Mouse (Mus musculus): ENCODE measurements around the gene Dcpp1. TPM values are rescaled to one million over a fixed set of nuclear protein-coding genes. Genes with fewer than 3 reads are reported as not detected.

Dcpp1 gene
- not detected in 2 replicates for polyA plus RNA-seq (2012; rRNA removed)

GRCm38 (mm10) chr17:23880576-23880975, at the start of gene Dcpp1, which contains the start of gene Dcpp2:
Gene Dcpp1, plus strand, starts transcription at chr17:23880876.
Gene Dcpp2, plus strand, starts transcription at chr17:23880880.

DNA sequence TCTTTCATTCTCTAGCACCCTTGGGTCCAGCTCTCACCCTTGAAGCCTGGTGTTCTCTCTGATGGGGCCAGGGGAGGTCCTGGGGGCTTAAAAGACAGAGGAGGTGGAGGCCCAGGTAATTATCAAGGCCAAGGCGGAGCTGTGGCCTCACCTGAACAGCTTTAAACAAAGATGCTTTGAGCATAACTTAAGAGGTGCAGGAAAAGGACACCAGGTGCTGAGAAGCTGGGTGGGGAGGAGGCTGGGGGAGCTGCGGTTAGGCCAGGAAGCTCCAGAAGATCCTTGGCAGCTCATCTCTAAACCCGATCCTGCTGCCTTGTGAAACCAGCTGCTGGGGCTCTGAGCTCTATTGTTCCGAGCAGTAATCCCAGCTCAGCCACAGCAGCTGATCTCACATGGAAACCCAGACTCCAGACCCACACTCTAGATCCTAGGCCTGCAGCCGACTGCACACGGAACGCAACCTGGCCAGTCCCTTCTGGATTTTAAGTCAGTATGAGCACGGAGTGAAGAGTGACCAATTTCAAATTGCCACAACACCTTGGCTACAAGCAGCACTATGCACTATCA, 44.6 kb upstream of the Dcpp1 start, which contains the start of gene Prss33:
Prss33 (minus strand) TSS at position 51 of the 570 bp plus-strand sequence.

DNA sequence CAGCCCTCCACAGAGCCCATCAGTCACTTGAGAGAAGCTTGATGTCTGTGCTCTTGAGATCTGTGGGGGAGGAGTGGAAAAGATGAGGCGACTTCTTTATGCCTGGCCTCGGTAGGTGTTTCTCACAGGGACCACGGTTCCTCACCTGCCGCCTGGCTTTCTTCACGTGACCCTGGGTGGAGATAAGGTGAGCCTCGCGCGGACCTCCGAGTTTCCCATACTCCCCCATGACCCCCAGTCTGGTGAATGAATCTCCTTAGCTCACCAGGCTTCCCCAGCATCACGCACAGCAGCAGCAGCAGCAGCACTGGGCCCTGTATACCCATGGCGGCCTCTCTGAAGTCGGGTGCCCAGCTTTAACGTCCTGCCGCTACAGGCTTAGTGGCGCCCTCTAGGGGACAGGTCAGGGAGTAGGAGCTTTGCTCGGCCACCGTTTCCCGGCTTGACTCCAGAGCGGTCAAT, 36.8 kb upstream of the Dcpp1 start, which contains the start of the genes Prss32 and Prss41:
Prss32 (plus strand) TSS at position 44 of the 462 bp plus-strand sequence.
Prss41 (minus strand) TSS at position 361 of the 462 bp plus-strand sequence.

GRCm38 (mm10) chr17:23867756-23868155, 12.9 kb upstream of the Dcpp1 start, which contains the start of gene Prss21:
Gene Prss21, plus strand, starts transcription at chr17:23868056.

DNA sequence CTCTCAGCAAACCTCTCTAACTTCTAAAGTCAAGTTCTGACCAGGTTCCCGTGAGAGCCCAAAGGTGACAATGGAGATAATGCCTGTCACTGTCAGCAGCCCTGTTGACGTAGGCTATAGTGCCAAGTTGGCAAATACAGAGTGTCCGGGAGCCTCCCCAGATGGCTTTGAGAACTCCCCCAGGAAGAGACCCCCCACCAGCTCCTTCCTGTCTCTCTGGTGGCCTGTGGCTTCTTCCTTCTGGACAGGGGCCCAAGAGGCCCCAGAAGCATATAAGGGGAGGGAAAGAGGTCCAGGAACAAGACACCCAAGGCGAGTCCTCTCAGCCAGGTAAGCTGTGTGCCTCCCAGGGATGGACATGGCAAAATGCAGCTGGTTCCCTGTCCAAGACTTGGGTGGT, 36.5 kb downstream of the Dcpp1 start, which contains the start of gene Dcpp3:
Dcpp3 (plus strand) TSS at position 301 of the 400 bp plus-strand sequence.

Other genes starting within 250 kb of the Dcpp1 start
- 0.51 and 0.68 TPM in 2 replicates for gene Mmp25, start 235.6 kb upstream of the Dcpp1 start, polyA plus RNA-seq (2012; rRNA removed)
- 11.4 and 11.9 TPM in 2 replicates for gene Bicdl2, start 220.4 kb upstream of the Dcpp1 start, polyA plus RNA-seq (2012; rRNA removed)
- gene Hcfc1r1, start 207.3 kb upstream of the Dcpp1 start, polyA plus RNA-seq (2012; rRNA removed): 586 and 660 TPM in 2 replicates
- 11.5 and 15.7 TPM in 2 replicates for gene Thoc6, start 207.0 kb upstream of the Dcpp1 start, polyA plus RNA-seq (2012; rRNA removed)
- gene Tnfrsf12a, start 203.4 kb upstream of the Dcpp1 start, polyA plus RNA-seq (2012; rRNA removed): 20.9 and 37.2 TPM in 2 replicates
- 0.08 and 0.19 TPM in 2 replicates for gene Cldn6, start 201.6 kb upstream of the Dcpp1 start, polyA plus RNA-seq (2012; rRNA removed)
- not detected in 2 replicates for gene Cldn9, start 196.8 kb upstream of the Dcpp1 start, polyA plus RNA-seq (2012; rRNA removed)
- not detected in 2 replicates for gene 1520401A03Rik, start 158.1 kb upstream of the Dcpp1 start, polyA plus RNA-seq (2012; rRNA removed)
- gene Pkmyt1, start 154.5 kb upstream of the Dcpp1 start, polyA plus RNA-seq (2012; rRNA removed): 22.3 and 33.2 TPM in 2 replicates
- gene Paqr4, start 140.0 kb upstream of the Dcpp1 start, polyA plus RNA-seq (2012; rRNA removed): 95.8 and 156 TPM in 2 replicates
- 3.2 and 6.6 TPM in 2 replicates for gene Kremen2, start 135.0 kb upstream of the Dcpp1 start, polyA plus RNA-seq (2012; rRNA removed)
- gene Flywch1, start 109.3 kb upstream of the Dcpp1 start, polyA plus RNA-seq (2012; rRNA removed): 11.7 and 13.7 TPM in 2 replicates
- gene Flywch2, start 94.8 kb upstream of the Dcpp1 start, polyA plus RNA-seq (2012; rRNA removed): 3.7 and 5.8 TPM in 2 replicates
- gene Srrm2, start 90.3 kb upstream of the Dcpp1 start, polyA plus RNA-seq (2012; rRNA removed): 196 and 280 TPM in 2 replicates
- 361 and 511 TPM in 2 replicates for gene Elob, start 51.7 kb upstream of the Dcpp1 start, polyA plus RNA-seq (2012; rRNA removed)
- gene Prss33, start 44.8 kb upstream of the Dcpp1 start, polyA plus RNA-seq (2012; rRNA removed): 0.04 and 0.39 TPM in 2 replicates
- gene Prss32, start 37.0 kb upstream of the Dcpp1 start, polyA plus RNA-seq (2012; rRNA removed): 9.4 and 22.5 TPM in 2 replicates
- gene Prss41, start 36.7 kb upstream of the Dcpp1 start, polyA plus RNA-seq (2012; rRNA removed): 0.24 and 1.5 TPM in 2 replicates
- not detected in 2 replicates for gene Prss21, start 12.8 kb upstream of the Dcpp1 start, polyA plus RNA-seq (2012; rRNA removed)
- not detected in 2 replicates for gene Dcpp2, start within 50 bp of the Dcpp1 start, polyA plus RNA-seq (2012; rRNA removed)
- gene Dcpp3, start 36.6 kb downstream of the Dcpp1 start, polyA plus RNA-seq (2012; rRNA removed): not detected in 2 replicates
- not detected in 2 replicates for gene Sbp, start 60.8 kb downstream of the Dcpp1 start, polyA plus RNA-seq (2012; rRNA removed)
- not detected in 2 replicates for gene Sbpl, start 74.4 kb downstream of the Dcpp1 start, polyA plus RNA-seq (2012; rRNA removed)
- gene Prss30, start 99.7 kb downstream of the Dcpp1 start, polyA plus RNA-seq (2012; rRNA removed): 0.45 and 0.55 TPM in 2 replicates
- 0.58 and 0.98 TPM in 2 replicates for gene Prss22, start 117.2 kb downstream of the Dcpp1 start, polyA plus RNA-seq (2012; rRNA removed)
- 10.9 and 15.8 TPM in 2 replicates for gene Prss27, start 157.3 kb downstream of the Dcpp1 start, polyA plus RNA-seq (2012; rRNA removed)
- 12.6 and 22.9 TPM in 2 replicates for gene Kctd5, start 192.6 kb downstream of the Dcpp1 start, polyA plus RNA-seq (2012; rRNA removed)

Measured in stomach, adult 2 months (tissue).